Comparison of ENCODE assay signal across 10 mouse cellular contexts in the genomic region with DNA sequence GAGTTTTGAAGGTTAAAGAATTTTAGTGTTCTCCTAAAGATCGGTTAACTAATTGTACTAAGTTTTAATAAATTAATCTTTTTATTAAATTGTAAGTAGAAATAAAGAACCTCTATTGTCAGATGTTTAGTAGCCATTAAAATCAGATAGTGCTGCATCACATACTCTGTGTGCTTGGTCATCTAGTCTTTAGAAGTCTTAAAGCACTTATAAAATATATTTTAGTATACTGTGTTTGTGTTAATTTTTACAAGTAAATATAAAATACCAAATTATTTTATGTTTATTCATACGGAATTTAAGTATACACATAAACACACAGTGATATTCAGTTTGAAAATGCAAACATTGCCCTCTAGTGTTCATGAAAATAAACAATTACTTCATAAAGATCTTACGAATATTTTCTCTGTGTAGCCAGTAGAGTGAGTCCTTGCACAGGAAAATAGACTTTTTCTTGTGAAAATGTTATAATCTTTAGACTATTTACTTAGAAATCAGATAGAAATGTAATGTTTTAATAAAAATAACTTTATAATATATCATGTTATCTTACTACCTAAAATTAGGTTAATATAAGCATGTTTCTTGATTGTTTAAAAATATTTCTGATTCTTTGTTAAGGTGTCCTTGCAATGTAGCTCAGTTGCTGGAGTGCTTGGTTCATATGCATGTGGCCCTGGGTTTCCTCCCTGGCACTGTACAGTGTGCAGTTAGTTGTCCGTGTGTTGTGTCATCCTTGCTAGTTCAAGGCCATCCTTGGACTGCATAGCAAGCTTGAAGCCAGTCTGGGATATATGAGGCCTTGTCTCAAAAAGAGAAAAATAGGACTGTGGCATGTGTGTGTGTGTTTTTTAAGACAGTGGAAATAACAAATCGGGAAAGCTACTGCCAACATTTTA. TPM values are rescaled to one million over a fixed set of nuclear protein-coding genes. Genes with fewer than 3 reads are reported as not detected.
A peak's percentile ranks its signal among the peaks of the same experiment; 100 is the strongest.
DNase-seq lines count a peak whose midpoint lies in the region; ATAC-seq and TF ChIP-seq lines count a peak whose summit lies in the region.
"Had no signal": no experiment of that assay in that cellular context is flagged by ENCODE, and none has a peak within 500 bp of the region (broad histone marks: within the 10 kb centered on the region; RNA-seq: fewer than 3 reads in every experiment).

No protein-coding gene starts in this region.

- no peak overlapping the region for H3K4me3 ChIP-seq in lung, postnatal 0 days (ENCODE audit: low read depth, low read length)
- no peak overlapping the region for H3K4me3 ChIP-seq in hindbrain, embryonic 15.5 days
- H3K4me3 ChIP-seq: limb, embryonic 15.5 days; stomach, embryonic 15.5 days had no signal

- H3K4me1 ChIP-seq in lung, postnatal 0 days (ENCODE audit: insufficient read depth, low read depth, low read length), result no peaks in the 10 kb centered on the region
- no peaks in the 10 kb centered on the region for H3K4me1 ChIP-seq in hindbrain, embryonic 15.5 days (replicated peaks)
- H3K4me1 ChIP-seq: limb, embryonic 15.5 days; stomach, embryonic 15.5 days had no signal

- DNase-seq in adrenal gland, adult (ENCODE audit: inconsistent age in 2 of 2, low spot score in 1 of 2), result peak; percentile 60 to 82
- DNase-seq in adrenal gland, adult 18-20 months (ENCODE audit: low spot score in 2 of 2), result no peak
- DNase-seq in lung, postnatal 0 days (ENCODE audit: low spot score), result peak; percentile 80
- DNase-seq in lung, adult 18-20 months, result no peak
- peak; percentile 59 for DNase-seq in splenic B cell, adult 2 months (ENCODE audit: low read depth, low spot score)
- no peak for DNase-seq in left cerebral cortex, adult 8-10 months (ENCODE audit: low spot score in 2 of 2)
- DNase-seq in right cerebral cortex, postnatal 14 days, result no peak

- H3K9me3 ChIP-seq in lung, postnatal 0 days (ENCODE audit: low read length), result no peaks in the 10 kb centered on the region
- no peaks in the 10 kb centered on the region for H3K9me3 ChIP-seq in hindbrain, embryonic 15.5 days
- H3K9me3 ChIP-seq: limb, embryonic 15.5 days; stomach, embryonic 15.5 days had no signal

- TF ChIP-seq CTCF in lung, postnatal 0 days (IDR thresholded peaks at IDR 0.05), result peak; percentile 60

- H3K9ac ChIP-seq in lung, postnatal 0 days (replicated peaks; ENCODE audit: low read depth), result no peak overlapping the region
- H3K9ac ChIP-seq in hindbrain, embryonic 15.5 days, result no peak overlapping the region
- H3K9ac ChIP-seq: limb, embryonic 15.5 days; stomach, embryonic 15.5 days had no signal

- WGBS in lung, postnatal 0 days, result 56% methylated on average over 5 of the region's 5 CpGs
- 75% methylated on average over 5 of the region's 5 CpGs for WGBS in hindbrain, embryonic 15.5 days

- TF ChIP-seq EP300 in lung, postnatal 0 days (IDR thresholded peaks at IDR 0.05), result no peak

- no peak for ATAC-seq in lung, postnatal 0 days
- ATAC-seq in hindbrain, embryonic 15.5 days (ENCODE audit: low FRiP score, low read depth), result peak; percentile 66; the same call in 1 of the 2 replicates

- H3K27ac ChIP-seq in lung, postnatal 0 days (ENCODE audit: low read length), result no peak overlapping the region
- no peak overlapping the region for H3K27ac ChIP-seq in hindbrain, embryonic 15.5 days (replicated peaks)
- H3K27ac ChIP-seq: limb, embryonic 15.5 days; stomach, embryonic 15.5 days had no signal

- H3K36me3 ChIP-seq in lung, postnatal 0 days (ENCODE audit: insufficient read depth, low read length), result no peaks in the 10 kb centered on the region
- H3K36me3 ChIP-seq in hindbrain, embryonic 15.5 days, result no peaks in the 10 kb centered on the region
- H3K36me3 ChIP-seq in splenic B cell, adult 2 months (ENCODE audit: control insufficient read depth, insufficient read depth, low read length, poor library complexity, severe bottlenecking), result 0 out of 2 replicates have a peak, but pooled peaks cover 2% of the 10 kb centered on the region
- H3K36me3 ChIP-seq: limb, embryonic 15.5 days had no signal

- no peak overlapping the region for H3K4me2 ChIP-seq in lung, postnatal 0 days (replicated peaks; ENCODE audit: low read depth, low read length)
- H3K4me2 ChIP-seq in hindbrain, embryonic 15.5 days, result no peak overlapping the region
- H3K4me2 ChIP-seq: limb, embryonic 15.5 days; stomach, embryonic 15.5 days had no signal

- no peaks in the 10 kb centered on the region for H3K27me3 ChIP-seq in lung, postnatal 0 days (replicated peaks; ENCODE audit: insufficient read depth, low read length)
- no peaks in the 10 kb centered on the region for H3K27me3 ChIP-seq in hindbrain, embryonic 15.5 days
- H3K27me3 ChIP-seq in splenic B cell, adult 2 months (ENCODE audit: control insufficient read depth, insufficient read depth, low read length, poor library complexity, severe bottlenecking), result no peaks in the 10 kb centered on the region
- H3K27me3 ChIP-seq: limb, embryonic 15.5 days; stomach, embryonic 15.5 days had no signal

RNA-seq across cellular contexts. Expression of a gene that starts 13.1 kb away (rescaled TPM):
- total RNA-seq in adrenal gland, adult 18-20 months (2021), result 10 to 100 TPM; 15.6 to 25.5 TPM
- 29.8 and 31.7 TPM in 2 replicates for polyA plus RNA-seq in lung, postnatal 0 days (2015; fragmentation: Nextera tagmentation; extraction: Ambion mirVana)
- polyA plus RNA-seq in hindbrain, embryonic 15.5 days (2015; fragmentation: Nextera tagmentation; extraction: Ambion mirVana), result 30.2 and 32.2 TPM in 2 replicates
- total RNA-seq in left cerebral cortex, adult 8-10 months (2022), result 10 to 100 TPM; 11.2 to 15.1 (median 13.6) TPM

RNA-seq across cellular contexts. Expression of a gene that starts 13.5 kb away (rescaled TPM):
- 10 to 100 TPM; 56.4 to 81.3 TPM for total RNA-seq in adrenal gland, adult 18-20 months (2021)
- polyA plus RNA-seq in lung, postnatal 0 days (2015; fragmentation: Nextera tagmentation; extraction: Ambion mirVana), result 90.7 and 95.2 TPM in 2 replicates
- polyA plus RNA-seq in hindbrain, embryonic 15.5 days (2015; fragmentation: Nextera tagmentation; extraction: Ambion mirVana), result 90.0 and 96.9 TPM in 2 replicates
- 10 to 100 TPM; 38.7 to 46.7 (median 41.7) TPM for total RNA-seq in left cerebral cortex, adult 8-10 months (2022)

Comparison
In these comparisons a context has a peak if more than half of its experiments do, and no peak if none do; other contexts are left out.
1. DNase-seq: peak in adrenal gland, adult (2 of 2), lung, postnatal 0 days (single experiment) and splenic B cell, adult 2 months (single experiment); none in adrenal gland, adult 18-20 months (0 of 2), lung, adult 18-20 months (0 of 2), left cerebral cortex, adult 8-10 months (0 of 2) and right cerebral cortex, postnatal 14 days (single experiment).